Mouse (Mus musculus): ENCODE data around the gene Utrn. TPM values are rescaled to one million over a fixed set of nuclear protein-coding genes. Genes with fewer than 3 reads are reported as not detected.

Utrn gene
- polyA plus RNA-seq, 1 experiment, result 13.9 TPM

GRCm38 (mm10) chr10:12594958-12595357 is 274.2 kb downstream of the Utrn start:
- TF ChIP-seq MAX (IDR thresholded peaks at IDR 0.05; ENCODE audit: low read depth) (no peak), E2F4 (IDR thresholded peaks at IDR 0.05; ENCODE audit: insufficient read depth) (no peak)
- H3K27me3 ChIP-seq (ENCODE audit: control insufficient read depth, insufficient read depth, insufficient read length), result no peaks in the 10 kb centered on the region
- H3K4me2 ChIP-seq (ENCODE audit: low read depth), result no peak overlapping the region

GRCm38 (mm10) chr10:12593071-12593470 is 276.1 kb downstream of the Utrn start:
- TF ChIP-seq REST (IDR thresholded peaks at IDR 0.05; ENCODE audit: insufficient read depth, insufficient read length) (no peak), TCF3 (IDR thresholded peaks at IDR 0.05; ENCODE audit: insufficient read length, low read depth) (no peak)
- H3K27me3 ChIP-seq (ENCODE audit: control insufficient read depth, insufficient read depth, insufficient read length), result no peaks in the 10 kb centered on the region
- no peak overlapping the region for H3ac ChIP-seq (ENCODE audit: control insufficient read depth, insufficient read length)
- H3K4me3 ChIP-seq, result no peak overlapping the region
- H3K79me2 ChIP-seq (ENCODE audit: control insufficient read depth, insufficient read depth), result no peaks in the 10 kb centered on the region
- H3K36me3 ChIP-seq (ENCODE audit: control insufficient read depth, insufficient read depth), result no peaks in the 10 kb centered on the region
- no peak overlapping the region for H3K4me2 ChIP-seq (ENCODE audit: low read depth)

More at GRCm38 (mm10) chr10:12594958-12595357, 274.2 kb downstream of the Utrn start:
- no peak overlapping the region for H3K4me3 ChIP-seq
- no peak overlapping the region for H3ac ChIP-seq (ENCODE audit: control insufficient read depth, insufficient read length)
- no peaks in the 10 kb centered on the region for H3K79me2 ChIP-seq (ENCODE audit: control insufficient read depth, insufficient read depth)
- no peaks in the 10 kb centered on the region for H3K36me3 ChIP-seq (ENCODE audit: control insufficient read depth, insufficient read depth)

- no peak overlapping the region for H3ac ChIP-seq (ENCODE audit: control insufficient read depth, insufficient read length)
- no peaks in the 10 kb centered on the region for H3K27me3 ChIP-seq (ENCODE audit: control insufficient read depth, insufficient read depth, insufficient read length)
- H3K4me2 ChIP-seq (ENCODE audit: low read depth), result no peak overlapping the region
- no peak overlapping the region for H3K4me3 ChIP-seq
- H3K36me3 ChIP-seq (ENCODE audit: control insufficient read depth, insufficient read depth), result no peaks in the 10 kb centered on the region
- H3K79me2 ChIP-seq (ENCODE audit: control insufficient read depth, insufficient read depth), result no peaks in the 10 kb centered on the region
- TF ChIP-seq USF1 (IDR thresholded peaks at IDR 0.05; ENCODE audit: low read depth) (no peak), MYOD1 (IDR thresholded peaks at IDR 0.05; ENCODE audit: control insufficient read depth in 1 of 3, insufficient read length in 2 of 3, low read depth in 2 of 3) (no peak), MAX (IDR thresholded peaks at IDR 0.05; ENCODE audit: low read depth) (no peak), MYOG (IDR thresholded peaks at IDR 0.05; ENCODE audit: control insufficient read depth in 1 of 3, insufficient read depth in 1 of 3, insufficient read length in 2 of 3, low read depth in 2 of 3) (no peak), E2F4 (IDR thresholded peaks at IDR 0.05; ENCODE audit: insufficient read depth) (no peak), SRF (IDR thresholded peaks at IDR 0.05; ENCODE audit: control insufficient read depth, insufficient read length, low read depth) (no peak), CEBPB (IDR thresholded peaks at IDR 0.05; ENCODE audit: insufficient read depth, poor library complexity, severe bottlenecking) (no peak), POLR2A (IDR thresholded peaks at IDR 0.05; ENCODE audit: insufficient read length, low read depth) (no peak), TCF3 (IDR thresholded peaks at IDR 0.05; ENCODE audit: insufficient read length, low read depth) (no peak), REST (IDR thresholded peaks at IDR 0.05; ENCODE audit: insufficient read depth, insufficient read length) (no peak), TCF12 (IDR thresholded peaks at IDR 0.05; ENCODE audit: insufficient read depth, poor library complexity, severe bottlenecking) (no peak), POLR2AphosphoS2 (IDR thresholded peaks at IDR 0.05; ENCODE audit: insufficient read length, low read depth) (no peak)
Observed at GRCm38 (mm10) chr10:12591946-12592345, 277.2 kb downstream of the Utrn start.

GRCm38 (mm10) chr10:12588051-12588450 is 281.1 kb downstream of the Utrn start:
- H3K36me3 ChIP-seq (ENCODE audit: control insufficient read depth, insufficient read depth), result no peaks in the 10 kb centered on the region
- TF ChIP-seq CEBPB (IDR thresholded peaks at IDR 0.05; ENCODE audit: insufficient read depth, poor library complexity, severe bottlenecking) (no peak), MYOG (IDR thresholded peaks at IDR 0.05; ENCODE audit: control insufficient read depth in 1 of 3, insufficient read depth in 1 of 3, insufficient read length in 2 of 3, low read depth in 2 of 3) (no peak), TCF12 (IDR thresholded peaks at IDR 0.05; ENCODE audit: insufficient read depth, poor library complexity, severe bottlenecking) (no peak), E2F4 (IDR thresholded peaks at IDR 0.05; ENCODE audit: insufficient read depth) (no peak), POLR2A (IDR thresholded peaks at IDR 0.05; ENCODE audit: insufficient read length, low read depth) (no peak), TCF3 (IDR thresholded peaks at IDR 0.05; ENCODE audit: insufficient read length, low read depth) (no peak), SRF (IDR thresholded peaks at IDR 0.05; ENCODE audit: control insufficient read depth, insufficient read length, low read depth) (no peak), MAX (IDR thresholded peaks at IDR 0.05; ENCODE audit: low read depth) (no peak), USF1 (IDR thresholded peaks at IDR 0.05; ENCODE audit: low read depth) (no peak), REST (IDR thresholded peaks at IDR 0.05; ENCODE audit: insufficient read depth, insufficient read length) (no peak), MYOD1 (IDR thresholded peaks at IDR 0.05; ENCODE audit: control insufficient read depth in 1 of 3, insufficient read length in 2 of 3, low read depth in 2 of 3) (no peak)
- no peak overlapping the region for H3K4me2 ChIP-seq (ENCODE audit: low read depth)
- no peak overlapping the region for H3K4me3 ChIP-seq
- H3K27me3 ChIP-seq (ENCODE audit: control insufficient read depth, insufficient read depth, insufficient read length), result no peaks in the 10 kb centered on the region
- H3K79me2 ChIP-seq (ENCODE audit: control insufficient read depth, insufficient read depth), result no peaks in the 10 kb centered on the region
- no peak overlapping the region for H3ac ChIP-seq (ENCODE audit: control insufficient read depth, insufficient read length)

- no peaks in the 10 kb centered on the region for H3K36me3 ChIP-seq (ENCODE audit: control insufficient read depth, insufficient read depth)
- H3K27me3 ChIP-seq (ENCODE audit: control insufficient read depth, insufficient read depth, insufficient read length), result no peaks in the 10 kb centered on the region
- no peak overlapping the region for H3K4me2 ChIP-seq (ENCODE audit: low read depth)
- no peak overlapping the region for H3K4me3 ChIP-seq
- H3ac ChIP-seq (ENCODE audit: control insufficient read depth, insufficient read length), result no peak overlapping the region
- no peak for TF ChIP-seq E2F4 (IDR thresholded peaks at IDR 0.05; ENCODE audit: insufficient read depth)
- no peak for TF ChIP-seq POLR2AphosphoS2 (IDR thresholded peaks at IDR 0.05; ENCODE audit: insufficient read length, low read depth)
- no peak for TF ChIP-seq SRF (IDR thresholded peaks at IDR 0.05; ENCODE audit: control insufficient read depth, insufficient read length, low read depth)
- no peak for TF ChIP-seq CEBPB (IDR thresholded peaks at IDR 0.05; ENCODE audit: insufficient read depth, poor library complexity, severe bottlenecking)
- TF ChIP-seq POLR2A (IDR thresholded peaks at IDR 0.05; ENCODE audit: insufficient read length, low read depth), result no peak
- TF ChIP-seq MYOD1 (IDR thresholded peaks at IDR 0.05; ENCODE audit: control insufficient read depth in 1 of 3, insufficient read length in 2 of 3, low read depth in 2 of 3), result no peak
- TF ChIP-seq TCF12 (IDR thresholded peaks at IDR 0.05; ENCODE audit: insufficient read depth, poor library complexity, severe bottlenecking), result no peak
- H3K79me2 ChIP-seq (ENCODE audit: control insufficient read depth, insufficient read depth), result no peaks in the 10 kb centered on the region
Observed at GRCm38 (mm10) chr10:12587318-12587717, 281.8 kb downstream of the Utrn start.

Measured in myocyte (in vitro differentiated cells).